Mouse (Mus musculus) frontal cortex, adult (tissue): ENCODE results near the gene Otx2.
"Not testable (repeated sequence)": the region's sequence is repeated elsewhere in the genome, so short reads cannot be mapped to it uniquely, and the experiment has no call there.

ENCODE experiments used
- ATAC-seq: cut with Nextera tagmentation; 2 replicates; pipeline ENCODE4 v1.9.2; 2017; ENCODE audit warnings: mild to moderate bottlenecking, moderate library complexity, mixed read lengths; ENCODE audit not compliant: low TSS enrichment

The Otx2 gene

DNA sequence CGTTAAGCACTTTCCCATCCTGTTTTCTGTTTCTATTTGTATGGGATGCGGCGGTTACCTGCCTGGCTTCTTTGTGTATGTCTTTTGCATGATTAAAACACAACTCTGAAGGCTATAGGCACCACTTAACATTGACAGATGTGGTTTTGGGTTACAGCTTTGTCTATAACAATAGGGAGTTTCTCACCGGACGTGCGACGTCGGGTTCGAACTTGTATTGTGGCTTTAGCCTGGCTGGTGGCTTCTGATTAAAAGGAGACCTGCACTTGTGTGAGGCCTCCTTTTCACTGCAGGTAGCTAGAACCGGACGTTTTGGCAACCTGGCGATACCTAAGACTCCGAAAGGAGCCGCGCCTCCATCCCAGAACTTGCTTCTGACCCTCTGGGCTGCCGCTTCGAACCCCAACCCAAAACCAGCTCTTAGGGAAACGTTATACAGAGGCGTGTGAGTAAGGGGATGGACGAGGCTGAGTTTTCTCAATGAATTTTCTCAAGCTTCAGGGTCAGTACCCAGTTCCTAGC lies 19.0 kb downstream of the Otx2 start:
- ATAC-seq, result no peak

DNA sequence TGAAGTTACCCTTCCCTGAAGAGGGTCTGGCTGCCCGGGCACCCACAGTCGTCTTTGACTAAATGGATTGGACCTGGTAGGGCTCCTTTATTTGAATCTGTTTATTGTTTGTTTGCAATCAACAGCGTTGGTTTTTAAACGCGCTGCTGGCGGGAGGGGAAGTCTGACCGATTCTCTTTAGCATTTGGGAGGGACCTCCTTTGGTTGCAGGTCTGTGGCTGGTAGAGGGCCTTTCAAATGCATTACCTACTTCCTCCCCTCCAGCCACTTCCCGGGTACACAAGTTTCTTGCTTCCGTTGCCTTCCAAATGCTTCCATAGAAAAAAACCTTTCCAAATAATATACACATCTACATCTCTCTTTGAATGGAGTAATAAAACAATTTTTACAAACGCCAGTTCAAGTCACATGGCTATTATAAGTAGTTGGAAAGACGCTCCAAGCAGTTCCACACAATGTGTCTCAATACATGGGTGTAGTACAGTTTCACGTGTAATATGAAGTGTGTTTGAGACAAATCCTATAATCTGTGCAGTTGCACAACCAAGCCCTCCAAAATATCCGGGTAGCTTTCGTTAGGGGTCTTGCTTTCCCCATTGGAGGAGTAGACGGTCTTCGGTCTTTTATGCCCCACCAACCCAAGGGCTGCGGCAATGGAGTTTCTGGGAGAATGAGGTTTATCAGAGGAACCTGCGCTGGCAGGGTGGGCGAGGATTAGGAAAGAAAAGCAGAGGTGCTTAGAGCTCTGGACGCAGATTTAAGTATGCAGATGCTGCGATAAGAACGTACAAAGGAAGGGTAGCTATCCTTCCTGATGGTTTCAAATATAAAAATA lies 19.7 kb downstream of the Otx2 start:
- no peak for ATAC-seq

DNA sequence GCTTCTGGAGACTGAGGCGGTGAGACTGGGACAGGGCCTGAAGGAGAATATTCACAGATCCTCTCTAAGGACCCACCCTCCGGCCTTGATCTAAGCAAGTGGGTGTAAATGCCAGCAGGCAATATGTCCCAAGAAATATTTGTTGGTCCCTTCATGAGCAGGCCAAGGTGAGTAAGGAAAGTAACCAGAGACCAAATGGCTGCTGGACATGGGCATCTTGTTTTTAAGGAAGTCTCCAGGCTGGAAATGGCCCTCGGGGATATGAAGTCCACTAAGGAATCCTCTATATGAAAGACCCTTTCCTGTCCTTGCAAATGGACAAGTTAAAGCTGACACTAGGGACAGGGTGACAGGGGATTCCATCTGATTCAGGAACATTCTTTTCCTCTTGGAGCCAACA lies 20.5 kb downstream of the Otx2 start:
- no peak for ATAC-seq

DNA sequence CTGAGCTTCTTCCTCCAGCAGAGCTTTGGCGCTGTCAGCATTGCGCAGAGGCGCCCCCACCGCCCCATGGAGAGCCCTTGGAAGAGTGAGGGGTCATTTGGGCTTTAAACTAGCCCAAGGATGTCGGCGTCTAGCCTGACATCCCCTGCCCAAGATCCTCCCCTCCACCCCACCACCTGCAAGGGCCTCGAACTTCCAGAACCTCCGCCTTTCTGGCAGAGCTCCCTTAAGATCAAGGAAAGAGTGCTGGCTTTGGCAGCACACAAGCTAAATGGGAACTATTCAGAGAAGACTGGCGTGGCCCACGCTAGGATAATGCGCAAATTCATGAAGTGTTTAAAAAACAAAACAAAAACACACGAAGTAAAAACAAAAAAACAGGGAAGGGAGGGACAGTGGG lies 21.4 kb downstream of the Otx2 start:
- ATAC-seq, result no peak

DNA sequence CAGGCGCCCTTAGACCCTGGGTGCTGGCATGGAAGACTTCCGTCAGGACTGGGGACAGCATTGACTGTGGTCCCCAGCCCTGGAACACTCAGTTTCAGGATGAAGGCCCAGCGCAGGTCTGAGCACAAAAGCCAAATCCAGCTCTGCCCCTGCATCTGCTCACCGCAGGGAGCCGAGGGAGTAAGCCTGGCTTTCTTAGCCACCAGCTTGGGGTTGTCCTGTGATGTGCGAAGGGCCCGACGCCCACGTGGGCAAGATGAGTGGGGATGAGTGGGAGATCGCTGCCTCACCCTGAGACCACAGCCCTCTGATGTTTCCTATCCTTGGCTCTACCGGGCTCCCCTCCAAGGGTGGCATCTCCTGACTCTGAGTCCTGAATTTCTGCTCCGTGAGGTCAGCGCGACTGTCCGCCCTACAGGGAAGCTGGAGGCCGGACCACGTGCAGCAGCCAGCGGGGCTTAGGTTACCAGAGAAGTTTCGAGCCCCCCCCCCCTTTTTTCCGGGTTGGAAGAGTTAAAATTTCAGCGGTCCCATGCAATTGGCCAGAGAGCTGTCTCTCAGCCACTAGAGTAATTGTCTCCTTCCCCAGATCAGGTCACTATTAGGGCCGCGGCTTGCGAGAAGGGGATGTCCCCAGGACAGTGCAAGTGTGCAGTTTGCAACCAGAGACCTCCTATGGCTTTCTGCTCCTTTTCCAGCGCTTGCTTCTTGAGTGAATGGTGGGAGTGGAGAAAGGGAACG lies 22.0 kb downstream of the Otx2 start:
- ATAC-seq, result no peak

DNA sequence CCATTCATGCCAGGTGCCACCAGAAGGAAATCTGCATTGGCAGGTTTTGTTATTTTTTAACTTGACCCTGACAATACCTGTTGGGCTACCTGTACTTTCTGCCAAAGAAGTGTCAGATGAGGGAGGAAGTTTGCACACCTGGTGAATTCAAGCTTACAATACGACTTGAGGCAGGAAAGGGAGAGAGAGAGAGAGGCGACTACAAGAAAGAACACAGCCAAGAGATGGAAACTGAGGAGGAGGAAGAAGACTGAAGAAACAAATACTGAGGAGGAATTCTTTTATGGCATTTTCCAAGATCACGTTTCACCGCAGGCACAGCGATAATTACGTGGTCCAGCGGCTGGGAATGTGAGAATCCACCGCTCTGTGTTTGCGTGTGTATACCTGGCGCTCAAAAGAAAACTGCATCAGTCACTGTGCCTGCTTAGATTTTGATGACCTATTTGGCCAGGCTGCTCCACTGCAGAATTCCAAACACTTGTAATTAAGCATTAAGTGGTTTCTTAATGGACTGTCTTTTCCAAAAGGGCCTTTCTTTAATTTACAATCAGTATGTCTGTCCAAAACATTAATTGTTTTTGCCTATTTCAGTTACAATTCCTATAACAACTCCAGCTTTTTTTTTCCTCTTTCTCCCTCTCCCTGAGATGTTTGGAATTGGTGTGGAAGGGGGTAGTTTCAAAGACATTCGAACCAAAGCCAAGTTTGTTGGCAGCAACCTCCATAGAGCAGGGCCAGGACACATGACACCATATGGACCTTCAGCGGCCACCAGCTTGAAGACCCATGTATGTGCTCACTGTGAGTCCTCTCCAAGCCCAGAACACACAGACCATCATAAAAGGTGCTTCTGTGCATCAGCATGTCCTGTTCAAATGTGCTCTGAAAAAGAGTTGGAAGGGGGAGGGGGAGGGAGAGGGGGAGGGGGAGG lies 31.9 kb downstream of the Otx2 start:
- ATAC-seq, result no peak

DNA sequence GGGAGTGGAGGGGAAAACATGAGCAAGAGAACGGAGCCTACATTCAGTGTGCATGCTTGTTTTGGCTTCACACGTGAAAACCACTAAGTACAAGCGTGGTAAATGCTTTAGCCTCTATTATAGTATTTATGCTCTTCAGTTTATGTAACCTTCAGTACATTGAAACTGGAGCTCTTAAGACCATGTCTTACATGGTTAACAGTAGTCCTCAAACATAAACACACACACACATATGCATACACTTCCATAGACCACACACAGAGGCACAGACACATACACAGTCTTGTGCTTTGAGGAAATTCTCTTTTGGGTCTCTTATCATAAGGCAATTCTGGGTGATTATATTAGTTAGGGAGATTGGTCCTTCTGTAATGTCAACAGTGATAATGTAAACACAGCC lies 40.5 kb downstream of the Otx2 start:
- no peak for ATAC-seq

DNA sequence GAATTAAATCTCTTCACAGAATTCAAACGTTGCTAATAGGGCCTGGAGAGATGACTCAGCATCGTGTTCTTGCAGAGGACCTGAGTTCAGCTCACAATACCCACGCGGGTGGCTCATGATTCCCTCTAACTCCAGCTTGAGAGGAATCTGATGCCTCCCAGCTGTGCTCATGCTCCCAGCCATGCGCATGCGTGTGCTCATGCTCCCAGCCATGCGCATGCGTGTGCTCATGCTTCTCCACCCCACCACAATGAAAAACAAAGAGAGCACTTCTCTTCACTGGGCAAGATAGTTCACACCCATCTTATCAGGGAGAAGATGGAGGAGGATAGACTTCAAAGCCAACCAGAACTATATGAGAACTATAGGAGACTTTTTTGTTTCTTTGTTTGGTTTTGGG lies 41.3 kb downstream of the Otx2 start:
- ATAC-seq, result no peak

DNA sequence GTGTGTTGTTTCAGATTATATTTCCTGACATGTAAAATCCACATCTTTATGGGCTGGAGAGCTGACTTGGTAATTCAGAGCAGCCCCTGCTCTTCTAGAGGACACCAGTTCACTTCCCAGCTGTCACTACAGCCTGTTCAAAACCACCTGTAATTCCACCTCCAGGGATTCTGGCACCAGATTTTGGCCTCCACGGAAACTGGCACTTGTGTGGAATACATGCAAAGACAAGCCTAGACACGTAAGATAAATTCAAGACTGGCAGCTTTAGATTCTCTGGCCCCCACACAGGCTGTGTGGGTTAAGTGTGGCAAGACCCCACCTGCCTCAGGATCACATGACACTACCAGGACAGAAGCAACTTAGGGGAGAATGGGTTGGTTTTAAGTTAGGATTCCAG lies 42.1 kb downstream of the Otx2 start:
- ATAC-seq, result no peak

DNA sequence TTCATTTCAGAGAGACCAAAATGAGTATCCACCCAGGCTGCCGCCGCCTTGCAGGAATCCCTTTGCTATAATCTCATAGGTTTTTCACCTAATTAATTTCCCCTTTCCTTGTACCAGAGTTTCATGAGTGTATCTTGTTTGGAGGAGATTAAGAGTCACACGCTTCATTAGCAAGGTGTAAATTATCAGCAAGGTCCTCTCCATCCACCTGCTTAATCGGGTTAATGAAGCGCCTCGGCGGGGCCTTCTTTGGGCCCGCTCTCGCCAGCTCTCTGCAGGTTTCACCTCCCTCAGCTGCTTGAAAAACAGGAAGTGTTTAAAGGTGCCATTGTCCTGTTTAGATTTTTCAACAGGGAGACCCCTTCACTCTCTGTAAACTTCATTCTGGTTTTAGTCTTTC lies 44.2 kb downstream of the Otx2 start:
- no peak for ATAC-seq

DNA sequence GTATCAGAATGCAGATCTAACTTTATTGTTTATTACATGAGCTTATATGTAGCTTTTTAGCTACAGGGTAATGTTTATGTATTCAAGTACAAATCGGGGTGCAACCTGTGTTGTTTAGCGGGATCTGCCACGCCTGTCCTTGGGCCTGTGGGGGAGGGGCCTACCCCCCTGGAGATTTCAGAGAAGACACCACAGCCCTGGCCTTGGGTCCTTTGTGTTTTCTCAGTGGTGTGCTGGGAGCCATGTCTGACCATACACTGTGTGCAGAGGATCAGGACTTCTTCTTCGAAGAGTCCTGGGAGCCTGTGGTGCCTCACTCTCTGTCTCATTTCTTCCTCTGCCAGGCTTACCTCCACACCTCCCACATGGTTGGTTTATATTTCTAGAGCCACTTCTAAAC lies 47.3 kb downstream of the Otx2 start:
- ATAC-seq, result no peak

DNA sequence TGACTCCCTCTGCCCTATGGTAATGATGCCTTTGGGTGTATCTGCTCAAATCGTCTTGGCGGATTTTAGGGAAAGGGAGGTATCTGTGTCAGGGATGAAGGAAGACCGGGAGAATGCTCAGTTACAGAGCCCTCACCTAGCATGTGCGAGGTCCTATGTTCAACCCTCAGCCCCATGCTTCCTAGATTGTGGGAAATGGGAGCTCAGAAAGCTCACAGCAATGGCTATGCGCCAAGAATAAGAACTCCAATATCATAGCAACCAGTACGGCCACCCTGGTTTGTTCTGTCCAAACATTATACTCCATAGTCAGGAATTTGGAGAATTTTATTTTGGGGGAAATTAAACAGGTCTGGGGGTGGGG lies 48.3 kb downstream of the Otx2 start:
- no peak for ATAC-seq

DNA sequence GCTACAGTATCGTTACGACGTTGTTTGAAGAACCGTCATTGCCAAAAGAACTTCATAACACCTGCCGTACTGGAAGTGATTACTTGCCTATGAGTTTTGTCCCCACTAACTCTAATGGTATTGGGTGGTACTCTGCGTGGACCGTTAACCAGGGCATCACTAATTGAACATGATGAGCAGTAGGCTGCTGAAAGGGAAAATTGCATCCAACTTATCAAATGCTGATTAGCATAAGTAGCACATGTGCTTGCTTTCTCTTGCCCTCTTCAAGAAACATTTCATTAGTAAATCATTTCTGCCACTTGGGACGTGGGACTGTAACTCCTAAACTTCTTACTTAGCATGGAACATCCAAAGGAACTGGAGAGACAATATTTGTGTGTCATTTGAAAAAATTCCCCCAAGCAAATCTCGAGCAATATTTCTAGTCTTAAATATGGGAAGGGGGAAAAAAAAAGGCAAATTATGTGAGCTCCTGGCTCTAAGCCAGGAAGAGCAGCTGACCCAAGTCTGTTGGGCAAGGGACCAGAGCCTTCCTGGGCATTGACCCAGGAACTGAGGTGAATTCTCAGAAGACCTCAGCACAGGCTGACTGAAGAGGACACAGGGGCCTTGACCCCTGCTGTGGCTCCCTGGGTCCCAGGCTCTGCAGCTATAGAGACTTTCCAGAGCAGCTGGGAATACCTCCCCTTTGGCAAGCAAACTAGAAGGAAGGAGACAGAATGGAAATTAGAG lies 48.9 kb downstream of the Otx2 start:
- ATAC-seq, result no peak

DNA sequence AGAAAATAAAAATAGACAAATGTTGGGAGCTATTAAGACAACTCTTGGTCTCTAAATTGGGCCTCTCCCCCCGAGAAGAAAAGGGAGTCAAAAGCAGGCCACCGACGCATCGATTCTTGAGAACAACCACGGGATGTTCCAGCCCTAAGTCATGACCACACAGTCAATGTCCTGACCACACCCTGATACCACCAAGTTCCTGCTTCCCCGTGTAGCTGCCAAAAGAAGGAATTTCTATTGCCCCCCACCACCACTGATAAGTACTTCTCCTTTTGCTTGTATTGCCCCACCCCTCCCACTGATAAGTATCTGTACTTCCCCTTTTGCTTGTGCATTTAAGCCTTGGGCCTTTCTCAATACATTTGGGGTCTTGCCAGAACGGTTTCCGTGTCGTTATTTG lies 50.9 kb downstream of the Otx2 start:
- ATAC-seq, result not testable (repeated sequence)

DNA sequence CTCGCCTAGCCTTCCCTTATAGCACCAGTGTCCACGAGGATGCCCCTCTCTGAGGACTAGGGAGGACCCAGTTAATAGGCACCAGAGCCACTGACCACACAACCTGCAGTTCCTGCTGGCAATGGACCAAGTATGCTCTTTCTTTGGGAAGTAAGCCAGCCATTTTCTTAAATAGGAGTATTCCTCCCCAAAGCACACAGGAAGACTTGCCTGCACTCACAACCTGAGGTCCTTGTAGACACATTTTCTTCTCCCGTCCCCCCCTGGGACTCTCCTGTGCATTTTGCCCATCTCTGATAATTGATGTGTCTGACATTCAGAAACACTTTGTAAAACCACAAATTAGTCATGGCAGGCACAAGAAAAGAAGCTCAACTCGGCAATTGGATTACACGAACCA lies 57.3 kb downstream of the Otx2 start:
- no peak for ATAC-seq

DNA sequence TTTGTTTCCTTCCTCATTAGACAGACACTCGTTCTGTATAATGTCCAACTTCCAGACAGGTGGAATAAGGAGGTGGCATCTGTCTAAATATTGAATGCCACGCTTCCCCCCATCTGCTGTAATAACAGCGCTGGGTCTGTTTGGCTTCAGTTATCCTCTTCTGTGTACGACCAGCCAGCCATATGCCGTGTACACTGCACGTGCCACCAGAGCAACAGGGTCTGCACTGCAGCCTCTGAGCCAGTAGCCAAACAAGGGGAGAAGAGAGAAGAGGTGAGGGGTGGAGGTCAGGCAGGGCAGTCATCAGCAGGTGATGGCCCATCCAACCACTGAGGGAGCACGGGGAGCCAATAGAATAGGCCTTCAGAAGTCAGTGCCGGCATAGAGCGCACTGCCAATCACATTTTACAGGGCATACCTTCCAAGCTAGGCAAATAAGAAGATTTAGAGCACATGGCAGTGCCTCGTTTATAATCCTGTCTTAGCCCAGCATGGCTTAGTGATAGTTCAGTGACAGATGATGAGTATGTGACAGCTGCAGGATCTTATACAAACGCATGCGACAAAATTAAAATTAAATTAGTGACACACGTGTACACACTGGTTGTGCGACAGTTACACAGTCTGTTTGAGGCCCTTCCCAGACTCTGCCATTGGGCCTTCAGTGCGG lies 64.8 kb downstream of the Otx2 start:
- ATAC-seq, result no peak
